In genomic region chr5:43353021-43353990, GRCm38 (mm10) we compare ENCODE assay signal across 9 mouse cellular contexts.
DNase-seq lines count a peak whose midpoint lies in the region; ATAC-seq lines count a peak whose summit lies in the region.
"Had no signal": no experiment of that assay in that cellular context is flagged by ENCODE, and none has a peak within 500 bp of the region (broad histone marks: within the 10 kb centered on the region; RNA-seq: fewer than 3 reads in every experiment).

No protein-coding gene starts in this region.

- H3K27ac ChIP-seq in intestine, embryonic 16.5 days (ENCODE audit: low read length) = no peak overlapping the region
- H3K27ac ChIP-seq: forebrain, embryonic 13.5 days had no signal

- DNase-seq in frontal cortex, postnatal 14 days (ENCODE audit: low spot score in 2 of 2) = no peak
- peak; percentile 66 for DNase-seq in MN1 (ENCODE audit: low spot score)
- peak; percentile 88 for DNase-seq in cerebellum, adult 9-11 months
- no peak for DNase-seq in urinary bladder, postnatal 10 days (ENCODE audit: low spot score)
- no peak for DNase-seq in heart, adult 8-10 months (ENCODE audit: low spot score)

- no peak overlapping the region; the same call in 1 of the 2 replicates for H3K4me2 ChIP-seq in intestine, embryonic 16.5 days (ENCODE audit: low read depth, low read length)
- H3K4me2 ChIP-seq: forebrain, embryonic 13.5 days had no signal

- no peaks in the 10 kb centered on the region for H3K9me3 ChIP-seq in intestine, embryonic 16.5 days (ENCODE audit: control insufficient read depth, low read length)
- H3K9me3 ChIP-seq: forebrain, embryonic 13.5 days had no signal

- no peaks in the 10 kb centered on the region for H3K27me3 ChIP-seq in intestine, embryonic 16.5 days (replicated peaks; ENCODE audit: control insufficient read depth, insufficient read depth, low read length)
- H3K27me3 ChIP-seq: forebrain, embryonic 13.5 days had no signal

- no peak overlapping the region for H3K4me3 ChIP-seq in intestine, embryonic 16.5 days (ENCODE audit: low read length)
- H3K4me3 ChIP-seq: forebrain, embryonic 13.5 days had no signal

- H3K4me1 ChIP-seq in intestine, embryonic 16.5 days (ENCODE audit: control insufficient read depth, insufficient read depth, low read length) = peaks cover 11% of the 10 kb centered on the region; the same call in 1 of the 2 replicates

- ATAC-seq in frontal cortex, adult (ENCODE audit: low TSS enrichment) = peak; percentile 33
- ATAC-seq in intestine, embryonic 16.5 days = peak; percentile 42
- no peak for ATAC-seq in inflammation-experienced regulatory T-cells, adult 6 months
- ATAC-seq: forebrain, embryonic 13.5 days had no signal

- H3K9ac ChIP-seq in intestine, embryonic 16.5 days (ENCODE audit: low read depth, low read length) = no peak overlapping the region
- H3K9ac ChIP-seq: forebrain, embryonic 13.5 days had no signal

- H3K36me3 ChIP-seq in intestine, embryonic 16.5 days (ENCODE audit: control insufficient read depth, insufficient read depth, low read length) = no peaks in the 10 kb centered on the region

- WGBS in intestine, embryonic 16.5 days = 58% methylated on average over 23 of the region's 23 CpGs

Comparison
In these comparisons a context has a peak if more than half of its experiments do, and no peak if none do; other contexts are left out.
1. DNase-seq: peak in MN1 (single experiment) and cerebellum, adult 9-11 months (single experiment); none in frontal cortex, postnatal 14 days (0 of 2), urinary bladder, postnatal 10 days (single experiment) and heart, adult 8-10 months (single experiment).